Mouse (Mus musculus) MEL (cell line): ENCODE measurements at regions not wholly inside any gene's neighbourhood (a gene's known extent, or its start where the extent isn't known, plus 50 kb on each side); places are given as distances from the start of the nearest gene placed in this dataset.

Source experiments
- DNase-seq: peaks from one replicate; pipeline ENCODE4 v3.0.0; 2011; ENCODE audit warnings: low read depth, low spot score
- H3K27ac ChIP-seq: 2 replicates; pipeline ENCODE4 v1.5.1; 2012; ENCODE audit warnings: low read depth, mild to moderate bottlenecking, control low read depth, low read length, moderate library complexity; ENCODE audit not compliant: control insufficient read depth
- H3K27me3 ChIP-seq, 2 experiments: fragments of 150-350 bp in 1 of 2; sonication (generic) in 1 of 2; 2 replicates each; pipeline ENCODE4 v1.6.1; 2012; ENCODE audit warnings: low read length in 2 of 2, mild to moderate bottlenecking in 2 of 2, improper control_type of control experiment in 1 of 2, moderate library complexity in 1 of 2; ENCODE audit not compliant: insufficient read depth in 2 of 2, control insufficient read depth in 1 of 2
- H3K36me3 ChIP-seq, 2 experiments: 2 replicates each; pipeline ENCODE4 v1.6.1; 2012 to 2014; ENCODE audit warnings: low read length in 2 of 2, improper control_type of control experiment in 1 of 2, inconsistent platforms in 1 of 2, mild to moderate bottlenecking in 1 of 2; ENCODE audit not compliant: insufficient read depth in 2 of 2, control insufficient read depth in 1 of 2
- H3K4me1 ChIP-seq, 2 experiments: fragments of 150-350 bp in 1 of 2; sonication (generic) in 1 of 2; 2 replicates each; pipeline ENCODE4 v1.6.1; 2012; ENCODE audit warnings: low read length in 2 of 2, improper control_type of control experiment in 1 of 2, mild to moderate bottlenecking in 1 of 2; ENCODE audit not compliant: insufficient read depth in 2 of 2, control insufficient read depth in 1 of 2
- H3K4me3 ChIP-seq, 2 experiments: fragments of 150-350 bp in 1 of 2; sonication (generic) in 1 of 2; 2 replicates each; pipeline ENCODE4 v1.5.1; 2012; ENCODE audit warnings: low read depth in 2 of 2, low read length in 2 of 2, mild to moderate bottlenecking in 2 of 2, moderate library complexity in 2 of 2, control low read depth in 1 of 2, improper control_type of control experiment in 1 of 2; ENCODE audit not compliant: control insufficient read depth in 1 of 2, insufficient read depth in 1 of 2
- H3K79me2 ChIP-seq: 2 replicates; pipeline ENCODE4 v1.6.1; 2012; ENCODE audit warnings: mild to moderate bottlenecking, low read length, moderate library complexity; ENCODE audit not compliant: control insufficient read depth, poor library complexity, insufficient read depth
- H3K9ac ChIP-seq: 2 replicates; pipeline ENCODE4 v1.6.1; 2012; ENCODE audit warnings: low read depth, mild to moderate bottlenecking, control low read depth, low read length, moderate library complexity; ENCODE audit not compliant: control insufficient read depth, poor library complexity, severe bottlenecking
- H3K9me3 ChIP-seq: fragments of 150-350 bp; sonication (generic); replicated peaks from 2 replicates; pipeline ENCODE4 v1.6.1; 2012; ENCODE audit warnings: mild to moderate bottlenecking, low read length, improper control_type of control experiment, moderate library complexity; ENCODE audit not compliant: insufficient read depth
- BHLHE40 ChIP-seq: IDR thresholded peaks from 2 replicates; pipeline ENCODE4 v1.6.1; 2012; ENCODE audit warnings: low read depth, mild to moderate bottlenecking, inconsistent platforms, low read length, improper control_type of control experiment, borderline replicate concordance
- CHD1 ChIP-seq: IDR thresholded peaks from 2 replicates; pipeline ENCODE4 v1.6.1; 2012; ENCODE audit warnings: low read depth, mild to moderate bottlenecking, inconsistent platforms, low read length, improper control_type of control experiment
- CTCF ChIP-seq, 3 experiments: IDR thresholded peaks in 2 of 3; conservative IDR thresholded peaks in 1 of 3; 2 replicates each; pipeline ENCODE4 v1.5.1; 2011 to 2012; ENCODE audit warnings: low read length in 3 of 3, low read depth in 2 of 3, mild to moderate bottlenecking in 2 of 3, improper control_type of control experiment in 1 of 3, inconsistent platforms in 1 of 3, mixed read lengths in 1 of 3, moderate library complexity in 1 of 3; ENCODE audit not compliant: control insufficient read depth in 1 of 3, insufficient read depth in 1 of 3, poor library complexity in 1 of 3, severe bottlenecking in 1 of 3
- E2F4 ChIP-seq: IDR thresholded peaks from 2 replicates; pipeline ENCODE4 v1.6.1; 2011; ENCODE audit warnings: low read depth, low read length, improper control_type of control experiment, borderline replicate concordance
- EP300 ChIP-seq, 2 experiments: IDR thresholded peaks; 2 replicates each; pipeline ENCODE4 v1.6.1; 2011; ENCODE audit warnings: improper control_type of control experiment in 2 of 2, low read length in 2 of 2, low read depth in 1 of 2, mild to moderate bottlenecking in 1 of 2
- ETS1 ChIP-seq: IDR thresholded peaks from 2 replicates; pipeline ENCODE4 v1.6.1; 2012; ENCODE audit warnings: low read depth, mild to moderate bottlenecking, inconsistent platforms, low read length, improper control_type of control experiment, moderate library complexity
- GABPA ChIP-seq: IDR thresholded peaks from 2 replicates; pipeline ENCODE4 v1.6.1; 2012; ENCODE audit warnings: low read depth, mild to moderate bottlenecking, inconsistent platforms, low read length, improper control_type of control experiment, moderate library complexity
- HCFC1 ChIP-seq: IDR thresholded peaks from 2 replicates; pipeline ENCODE4 v1.6.1; 2012; ENCODE audit warnings: low read depth, mild to moderate bottlenecking, inconsistent platforms, low read length, improper control_type of control experiment, moderate library complexity
- JUND ChIP-seq: IDR thresholded peaks from 2 replicates; pipeline ENCODE4 v1.6.1; 2011; ENCODE audit warnings: low read depth, mild to moderate bottlenecking, improper control_type of control experiment, low read length
- KAT2A ChIP-seq: conservative IDR thresholded peaks from 2 replicates; pipeline ENCODE4 v1.6.1; 2012; ENCODE audit warnings: low read depth, low read length, improper control_type of control experiment, inconsistent platforms
- MAFK ChIP-seq: IDR thresholded peaks from 2 replicates; pipeline ENCODE4 v1.6.1; 2011; ENCODE audit warnings: low read depth, mild to moderate bottlenecking, low read length, improper control_type of control experiment, borderline replicate concordance
- MAX ChIP-seq: IDR thresholded peaks from 2 replicates; pipeline ENCODE4 v1.6.1; 2011; ENCODE audit warnings: low read length, improper control_type of control experiment
- MEF2A ChIP-seq: IDR thresholded peaks from 2 replicates; pipeline ENCODE4 v1.6.1; 2014; ENCODE audit warnings: low read depth, mild to moderate bottlenecking, inconsistent platforms, low read length, improper control_type of control experiment; ENCODE audit not compliant: poor library complexity, insufficient replicate concordance, severe bottlenecking; ENCODE audit errors: extremely low read depth
- MXI1 ChIP-seq: IDR thresholded peaks from 2 replicates; pipeline ENCODE4 v1.6.1; 2011; ENCODE audit warnings: mild to moderate bottlenecking, low read depth, low read length, improper control_type of control experiment
- MYC ChIP-seq: IDR thresholded peaks from 2 replicates; pipeline ENCODE4 v1.6.1; 2011; ENCODE audit warnings: low read depth, mild to moderate bottlenecking, low read length, improper control_type of control experiment, moderate library complexity
- NELFE ChIP-seq: IDR thresholded peaks from 2 replicates; pipeline ENCODE4 v1.6.1; 2011; ENCODE audit warnings: low read depth, low read length, improper control_type of control experiment
- POLR2AphosphoS2 ChIP-seq: IDR thresholded peaks from 2 replicates; pipeline ENCODE4 v1.6.1; 2011; ENCODE audit warnings: low read length, improper control_type of control experiment
- POLR2AphosphoS5 ChIP-seq: IDR thresholded peaks from 2 replicates; pipeline ENCODE4 v1.6.1; 2012; ENCODE audit warnings: low read depth, borderline replicate concordance, mild to moderate bottlenecking, inconsistent platforms, low read length, moderate library complexity, mixed read lengths
- RCOR1 ChIP-seq: IDR thresholded peaks from 2 replicates; pipeline ENCODE4 v1.6.1; 2012; ENCODE audit warnings: low read depth, mild to moderate bottlenecking, inconsistent platforms, low read length, improper control_type of control experiment
- SIN3A ChIP-seq: IDR thresholded peaks from 2 replicates; pipeline ENCODE4 v1.6.1; 2012; ENCODE audit warnings: low read length, improper control_type of control experiment, inconsistent platforms
- SMC3 ChIP-seq: IDR thresholded peaks from 2 replicates; pipeline ENCODE4 v1.6.1; 2011; ENCODE audit warnings: low read depth, low read length, improper control_type of control experiment
- TCF12 ChIP-seq: IDR thresholded peaks from 2 replicates; pipeline ENCODE4 v1.6.1; 2014; ENCODE audit warnings: low read depth, mild to moderate bottlenecking, inconsistent platforms, low read length, improper control_type of control experiment, moderate library complexity
- UBTF ChIP-seq: IDR thresholded peaks from 2 replicates; pipeline ENCODE4 v1.6.1; 2012; ENCODE audit warnings: low read depth, mild to moderate bottlenecking, inconsistent platforms, low read length, improper control_type of control experiment, moderate library complexity, borderline replicate concordance; ENCODE audit not compliant: insufficient read depth
- USF1 ChIP-seq: IDR thresholded peaks from 2 replicates; pipeline ENCODE4 v1.6.1; 2014; ENCODE audit warnings: low read depth, mild to moderate bottlenecking, inconsistent platforms, low read length, improper control_type of control experiment, moderate library complexity
- ZC3H11A ChIP-seq: IDR thresholded peaks from 2 replicates; pipeline ENCODE4 v1.6.1; 2012; ENCODE audit warnings: low read depth, mild to moderate bottlenecking, inconsistent platforms, low read length, improper control_type of control experiment
- ZKSCAN1 ChIP-seq: IDR thresholded peaks from 2 replicates; pipeline ENCODE4 v1.6.1; 2012; ENCODE audit warnings: low read depth, mild to moderate bottlenecking, inconsistent platforms, low read length, improper control_type of control experiment, moderate library complexity
- ZMIZ1 ChIP-seq: IDR thresholded peaks from 2 replicates; pipeline ENCODE4 v1.6.1; 2012; ENCODE audit warnings: low read depth, mild to moderate bottlenecking, inconsistent platforms, low read length, improper control_type of control experiment, moderate library complexity

DNA sequence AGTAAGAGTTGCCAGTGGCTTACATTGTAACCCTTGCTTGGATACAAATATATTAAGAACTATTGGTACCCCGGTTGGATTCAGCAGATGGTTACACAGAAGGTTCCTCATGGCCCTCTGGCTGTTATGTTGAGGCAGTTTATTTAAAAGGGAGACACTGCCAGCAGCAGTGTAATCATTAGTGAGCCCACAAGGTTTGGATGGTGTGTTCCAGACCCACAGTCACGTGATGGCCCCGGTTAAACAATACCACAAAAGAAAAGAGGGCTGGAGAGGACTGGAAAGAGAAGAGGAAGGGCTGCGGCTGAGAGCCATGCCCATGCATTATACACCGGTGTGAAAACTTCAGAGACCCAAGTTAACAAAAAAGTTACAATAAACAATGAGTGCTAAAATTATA, 392.4 kb upstream of the Pmfbp1 start:
- Histone ChIP-seq H3K4me1 (no peaks in the 10 kb centered on the region), H3K27ac (no peak overlapping the region), H3K36me3 (no peaks in the 10 kb centered on the region), H3K4me3 (no peak overlapping the region), H3K27me3 (no peaks in the 10 kb centered on the region), H3K79me2 (no peaks in the 10 kb centered on the region), H3K9ac (no peak overlapping the region), H3K9me3 (no peaks in the 10 kb centered on the region)
- no peak for DNase-seq
- no peak for TF ChIP-seq POLR2AphosphoS5
- TF ChIP-seq E2F4 = no peak

- H3K79me2 ChIP-seq = no peaks in the 10 kb centered on the region
- no peak overlapping the region for H3K9ac ChIP-seq
- H3K4me1 ChIP-seq = no peaks in the 10 kb centered on the region
- no peak for DNase-seq
- TF ChIP-seq ZMIZ1 = no peak
- TF ChIP-seq MAX = no peak
- no peak for TF ChIP-seq HCFC1
- no peak for TF ChIP-seq ZC3H11A
- no peak for TF ChIP-seq CTCF (IDR thresholded peaks at IDR 0.05 in 2 of 3, conservative IDR thresholded peaks at IDR 0.05 in 1 of 3; ENCODE audit: control insufficient read depth in 1 of 3, insufficient read depth in 1 of 3, low read depth in 2 of 3, low read length in 3 of 3, poor library complexity in 1 of 3, severe bottlenecking in 1 of 3)
- TF ChIP-seq JUND = no peak
- no peak for TF ChIP-seq SMC3
- no peak for TF ChIP-seq GABPA
- H3K36me3 ChIP-seq = no peaks in the 10 kb centered on the region
- H3K27me3 ChIP-seq = no peaks in the 10 kb centered on the region
- H3K27ac ChIP-seq = no peak overlapping the region
- no peaks in the 10 kb centered on the region for H3K9me3 ChIP-seq
- H3K4me3 ChIP-seq = no peak overlapping the region
Observed at GRCm38 (mm10) chr8:109104798-109105326, 389.0 kb upstream of the Pmfbp1 start.

DNA sequence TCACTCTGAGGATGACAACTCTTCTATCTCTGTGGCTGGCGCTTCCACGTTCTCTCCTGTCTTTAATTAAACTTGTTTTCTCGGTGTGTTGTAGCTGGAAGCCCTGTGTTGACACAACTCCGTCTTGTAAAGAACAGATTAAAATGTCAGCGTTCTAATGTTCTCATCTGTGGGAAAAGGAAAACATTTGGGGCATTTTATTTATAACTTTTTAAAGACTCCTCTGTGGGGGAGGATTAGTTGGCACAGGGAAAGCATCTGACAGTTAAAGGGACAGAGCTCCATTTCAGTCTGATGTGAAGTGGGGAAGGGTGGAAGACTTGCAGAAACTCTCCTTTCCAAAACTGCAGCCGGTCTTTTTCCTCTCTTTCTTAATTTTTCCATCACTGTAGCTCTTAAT, 388.1 kb upstream of the Pmfbp1 start:
- H3K27ac ChIP-seq = no peak overlapping the region
- no peak for TF ChIP-seq RCOR1
- TF ChIP-seq NELFE = no peak
- no peak for TF ChIP-seq MYC
- TF ChIP-seq ZKSCAN1 = no peak
- no peak for TF ChIP-seq KAT2A
- TF ChIP-seq CHD1 = no peak
- TF ChIP-seq SIN3A = no peak
- no peak for TF ChIP-seq TCF12
- no peak for TF ChIP-seq ZC3H11A
- TF ChIP-seq USF1 = no peak
- TF ChIP-seq POLR2AphosphoS2 = no peak
- no peak for TF ChIP-seq UBTF
- no peak for TF ChIP-seq MEF2A
- no peak for TF ChIP-seq MAFK
- no peak for TF ChIP-seq EP300 (IDR thresholded peaks at IDR 0.05; ENCODE audit: low read depth in 1 of 2, low read length in 2 of 2)
- no peak for TF ChIP-seq E2F4
- TF ChIP-seq ETS1 = no peak
- no peak for TF ChIP-seq SMC3
- no peak for TF ChIP-seq BHLHE40
- TF ChIP-seq MXI1 = no peak
- TF ChIP-seq, all 39 proteins: peak for 0
- Histone ChIP-seq H3K4me3 (no peak overlapping the region), H3K9me3 (no peaks in the 10 kb centered on the region), H3K27me3 (no peaks in the 10 kb centered on the region), H3K36me3 (no peaks in the 10 kb centered on the region), H3K4me1 (no peaks in the 10 kb centered on the region), H3K79me2 (no peaks in the 10 kb centered on the region), H3K9ac (no peak overlapping the region)
- no peak for DNase-seq
